Mouse (Mus musculus) forebrain, postnatal 0 days (tissue): ENCODE results near the gene Kptn. TPM values are rescaled to one million over a fixed set of nuclear protein-coding genes. Genes with fewer than 3 reads are reported as not detected.

Source experiments
- ATAC-seq: fragments of 200-750 bp; cut with Nextera tagmentation; 2 replicates; pipeline ENCODE4 v1.8.0; 2017; ENCODE audit warnings: mild to moderate bottlenecking, moderate library complexity
- DNase-seq: peaks from one replicate; pipeline ENCODE4 v3.0.0-alpha.2; 2015
- H3K27ac ChIP-seq: fragments of 300-500 bp; sonication (generic); 2 replicates; pipeline ENCODE4 v1.5.1; 2014; ENCODE audit warnings: low read depth, mild to moderate bottlenecking, antibody characterized with exemption, low read length, moderate library complexity, mixed read lengths
- H3K27me3 ChIP-seq: fragments of 300-500 bp; sonication (generic); 2 replicates; pipeline ENCODE4 v1.6.1; 2014; ENCODE audit warnings: mild to moderate bottlenecking, low read length, mixed read lengths; ENCODE audit not compliant: insufficient read depth
- H3K36me3 ChIP-seq: fragments of 300-500 bp; sonication (generic); 2 replicates; pipeline ENCODE4 v1.6.1; 2014; ENCODE audit warnings: mild to moderate bottlenecking, moderate library complexity; ENCODE audit not compliant: insufficient read depth
- H3K4me1 ChIP-seq: fragments of 300-500 bp; sonication (generic); 2 replicates; pipeline ENCODE4 v1.6.1; 2014; ENCODE audit warnings: antibody characterized with exemption; ENCODE audit not compliant: insufficient read depth
- H3K4me2 ChIP-seq: fragments of 300-500 bp; sonication (generic); 2 replicates; pipeline ENCODE4 v1.6.1; 2014; ENCODE audit warnings: low read depth, mild to moderate bottlenecking, moderate library complexity
- H3K4me3 ChIP-seq: fragments of 300-500 bp; sonication (generic); 2 replicates; pipeline ENCODE4 v1.5.1; 2014; ENCODE audit warnings: low read depth, low read length, mixed read lengths
- H3K9ac ChIP-seq: fragments of 300-500 bp; sonication (generic); 2 replicates; pipeline ENCODE4 v1.6.1; 2014; ENCODE audit warnings: mild to moderate bottlenecking
- H3K9me3 ChIP-seq: fragments of 300-500 bp; sonication (generic); 2 replicates; pipeline ENCODE4 v1.6.1; 2016; ENCODE audit warnings: low read length
- CTCF ChIP-seq: sonication (generic); IDR thresholded peaks from 2 replicates; pipeline ENCODE4 v1.5.1; 2016; ENCODE audit warnings: antibody characterized with exemption, control low read depth, low read depth
- WGBS: fragments of 180-500 bp; shearing (Covaris S2); extraction: QIAGEN DNeasy Blood & Tissue Kit; methylation state at CpG from one replicate; pipeline ENCODE4 v1.1.7; 2014; 5-methylcytosine and 5-hydroxymethylcytosine counted together
- polyA plus RNA-seq: library from polyadenylated mRNA; unstranded; fragments of >200 nt; fragmentation: Nextera tagmentation; extraction: Ambion mirVana; gene quantifications from 2 replicates; pipeline ENCODE4 v1.2.1, GENCODE M21; 2015
- total RNA-seq: library from RNA; depleted of rRNA; stranded (reverse); fragments of >200 nt; gene quantifications from 2 replicates; pipeline ENCODE4 v1.2.3, GENCODE M21; 2014

Gene Kptn
- total and polyA plus RNA-seq, 2 experiments from 2014 or later = 37.2 to 53.7 TPM

GRCm38 (mm10) chr7:16130956-16131634, 11.4 kb downstream of the Kptn start:
- H3K9ac ChIP-seq = peak overlapping the region; percentile 70; the same call in 1 of the 2 replicates
- no peaks in the 10 kb centered on the region for H3K27me3 ChIP-seq
- H3K9me3 ChIP-seq = no peaks in the 10 kb centered on the region
- WGBS = 30% methylated on average over 13 of the region's 13 CpGs
- peaks cover 20% of the 10 kb centered on the region for H3K4me1 ChIP-seq
- ATAC-seq (no peak), DNase-seq (peak; percentile 38)
- TF ChIP-seq CTCF = no peak
- peak overlapping the region; percentile 76 for H3K4me2 ChIP-seq
- no peak overlapping the region for H3K27ac ChIP-seq
- H3K36me3 ChIP-seq = 0 out of 2 replicates have a peak, but pooled peaks cover 8% of the 10 kb centered on the region
- H3K4me3 ChIP-seq = peak overlapping the region; percentile 61

DNA sequence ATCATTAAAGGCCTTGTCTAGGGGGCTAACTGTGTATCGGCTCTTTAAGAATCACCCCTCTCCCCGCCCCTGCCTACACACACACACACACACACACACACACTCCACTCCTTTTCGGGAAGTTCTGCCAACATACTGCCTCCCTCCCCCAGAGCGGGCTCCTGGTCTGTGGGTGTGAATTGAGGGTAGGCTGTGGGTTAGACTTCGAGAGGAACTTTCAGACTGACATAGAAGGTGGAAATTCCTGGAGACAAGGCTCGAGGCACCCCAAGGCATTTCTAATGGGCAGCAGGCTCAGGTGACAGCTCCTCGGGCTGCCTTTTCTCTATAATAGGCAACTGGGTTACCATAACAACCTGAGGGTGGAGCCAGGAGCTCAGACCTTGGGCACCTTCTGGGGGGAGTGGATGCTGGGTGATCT, 12.5 kb downstream of the Kptn start:
- ATAC-seq (no peak), DNase-seq (peak; percentile 20)
- H3K4me2 ChIP-seq = peak overlapping the region; percentile 76; the same call in 1 of the 2 replicates
- 0 out of 2 replicates have a peak, but pooled peaks cover 3% of the 10 kb centered on the region for H3K36me3 ChIP-seq
- no peaks in the 10 kb centered on the region for H3K27me3 ChIP-seq
- no peak overlapping the region for H3K27ac ChIP-seq
- H3K4me1 ChIP-seq = peaks cover 20% of the 10 kb centered on the region
- no peaks in the 10 kb centered on the region for H3K9me3 ChIP-seq
- no peak for TF ChIP-seq CTCF
- H3K9ac ChIP-seq = no peak overlapping the region
- H3K4me3 ChIP-seq = no peak overlapping the region
- WGBS = 4% methylated on average over 7 of the region's 7 CpGs

DNA sequence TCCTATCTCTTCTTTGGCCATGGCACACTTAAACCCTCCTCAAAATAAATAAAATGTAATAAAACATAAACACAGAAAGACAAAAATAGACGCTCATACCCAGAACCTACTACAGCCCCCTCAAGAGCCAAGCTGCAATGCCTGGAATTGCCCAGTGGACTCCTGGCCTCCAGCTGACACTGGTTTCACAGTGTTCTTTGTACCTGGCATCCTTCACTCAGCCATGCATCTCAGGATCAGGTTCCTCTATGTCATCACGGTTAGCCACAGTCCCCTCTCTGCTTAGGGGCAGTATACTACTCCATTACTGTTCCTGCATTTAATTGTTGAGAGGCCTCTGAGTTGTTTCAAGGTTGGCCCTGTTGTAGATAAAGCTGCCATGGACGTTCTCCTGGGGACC, 13.2 kb downstream of the Kptn start:
- H3K9ac ChIP-seq = no peak overlapping the region
- 76% methylated on average over 3 of the region's 3 CpGs for WGBS
- no peaks in the 10 kb centered on the region for H3K9me3 ChIP-seq
- H3K4me3 ChIP-seq = no peak overlapping the region
- no peaks in the 10 kb centered on the region for H3K27me3 ChIP-seq
- H3K36me3 ChIP-seq = 0 out of 2 replicates have a peak, but pooled peaks cover 2% of the 10 kb centered on the region
- H3K4me1 ChIP-seq = peaks cover 20% of the 10 kb centered on the region
- no peak for ATAC-seq
- no peak overlapping the region for H3K4me2 ChIP-seq
- TF ChIP-seq CTCF = no peak
- DNase-seq = no peak
- no peak overlapping the region for H3K27ac ChIP-seq

- TF ChIP-seq CTCF = no peak
- H3K9me3 ChIP-seq = no peaks in the 10 kb centered on the region
- H3K27me3 ChIP-seq = no peaks in the 10 kb centered on the region
- no peak overlapping the region for H3K9ac ChIP-seq
- 90% methylated on average over 9 of the region's 9 CpGs for WGBS
- DNase-seq = no peak
- no peak overlapping the region for H3K4me2 ChIP-seq
- no peak overlapping the region for H3K4me3 ChIP-seq
- H3K4me1 ChIP-seq = peaks cover 19% of the 10 kb centered on the region
- 0 out of 2 replicates have a peak, but pooled peaks cover 2% of the 10 kb centered on the region for H3K36me3 ChIP-seq
- no peak for ATAC-seq
- no peak overlapping the region for H3K27ac ChIP-seq
Measured at GRCm38 (mm10) chr7:16133691-16134090, 14.0 kb downstream of the Kptn start.

- H3K4me1 ChIP-seq = peaks cover 13% of the 10 kb centered on the region
- DNase-seq = peak; percentile 58
Measured at GRCm38 (mm10) chr7:16134951-16135392, 15.3 kb downstream of the Kptn start.

GRCm38 (mm10) chr7:16146489-16147410, 27.1 kb downstream of the Kptn start:
- H3K9me3 ChIP-seq = no peaks in the 10 kb centered on the region
- no peak overlapping the region for H3K27ac ChIP-seq
- DNase-seq (peak; percentile 39), ATAC-seq (peak; percentile 52)
- H3K36me3 ChIP-seq = peaks cover 15% of the 10 kb centered on the region
- no peak for TF ChIP-seq CTCF
- H3K4me3 ChIP-seq = no peak overlapping the region
- H3K27me3 ChIP-seq = no peaks in the 10 kb centered on the region
- H3K9ac ChIP-seq = no peak overlapping the region; the same call in 1 of the 2 replicates
- peaks cover 20% of the 10 kb centered on the region for H3K4me1 ChIP-seq
- 23% methylated on average over 27 of the region's 27 CpGs for WGBS
- H3K4me2 ChIP-seq = no peak overlapping the region

More at GRCm38 (mm10) chr7:16134951-16135392, 15.3 kb downstream of the Kptn start:
- Histone ChIP-seq H3K4me3 (no peak overlapping the region), H3K27me3 (no peaks in the 10 kb centered on the region), H3K9me3 (no peaks in the 10 kb centered on the region), H3K9ac (no peak overlapping the region), H3K27ac (peak overlapping the region; percentile 30), H3K36me3 (0 out of 2 replicates have a peak, but pooled peaks cover 2% of the 10 kb centered on the region), H3K4me2 (peak overlapping the region; percentile 10; the same call in 1 of the 2 replicates)
- TF ChIP-seq CTCF = no peak
- 11% methylated on average over 7 of the region's 7 CpGs for WGBS
- peak; percentile 30; the same call in 1 of the 2 replicates for ATAC-seq
